Mouse (Mus musculus) MEL (cell line): ENCODE data around the gene Mrpl40. TPM values are rescaled to one million over a fixed set of nuclear protein-coding genes. Genes with fewer than 3 reads are reported as not detected.

Experiments used
- DNase-seq: peaks from one replicate; pipeline ENCODE4 v3.0.0; 2011; ENCODE audit warnings: low read depth, low spot score
- H3K27ac ChIP-seq: 2 replicates; pipeline ENCODE4 v1.5.1; 2012; ENCODE audit warnings: low read depth, mild to moderate bottlenecking, control low read depth, low read length, moderate library complexity; ENCODE audit not compliant: control insufficient read depth
- H3K27me3 ChIP-seq, 2 experiments: fragments of 150-350 bp in 1 of 2; sonication (generic) in 1 of 2; 2 replicates each; pipeline ENCODE4 v1.6.1; 2012; ENCODE audit warnings: low read length in 2 of 2, mild to moderate bottlenecking in 2 of 2, improper control_type of control experiment in 1 of 2, moderate library complexity in 1 of 2; ENCODE audit not compliant: insufficient read depth in 2 of 2, control insufficient read depth in 1 of 2
- H3K36me3 ChIP-seq, 2 experiments: 2 replicates each; pipeline ENCODE4 v1.6.1; 2012 to 2014; ENCODE audit warnings: low read length in 2 of 2, improper control_type of control experiment in 1 of 2, inconsistent platforms in 1 of 2, mild to moderate bottlenecking in 1 of 2; ENCODE audit not compliant: insufficient read depth in 2 of 2, control insufficient read depth in 1 of 2
- H3K4me1 ChIP-seq, 2 experiments: fragments of 150-350 bp in 1 of 2; sonication (generic) in 1 of 2; 2 replicates each; pipeline ENCODE4 v1.6.1; 2012; ENCODE audit warnings: low read length in 2 of 2, improper control_type of control experiment in 1 of 2, mild to moderate bottlenecking in 1 of 2; ENCODE audit not compliant: insufficient read depth in 2 of 2, control insufficient read depth in 1 of 2
- H3K4me3 ChIP-seq, 2 experiments: fragments of 150-350 bp in 1 of 2; sonication (generic) in 1 of 2; 2 replicates each; pipeline ENCODE4 v1.5.1; 2012; ENCODE audit warnings: low read depth in 2 of 2, low read length in 2 of 2, mild to moderate bottlenecking in 2 of 2, moderate library complexity in 2 of 2, control low read depth in 1 of 2, improper control_type of control experiment in 1 of 2; ENCODE audit not compliant: control insufficient read depth in 1 of 2, insufficient read depth in 1 of 2
- H3K79me2 ChIP-seq: 2 replicates; pipeline ENCODE4 v1.6.1; 2012; ENCODE audit warnings: mild to moderate bottlenecking, low read length, moderate library complexity; ENCODE audit not compliant: control insufficient read depth, poor library complexity, insufficient read depth
- H3K9ac ChIP-seq: 2 replicates; pipeline ENCODE4 v1.6.1; 2012; ENCODE audit warnings: low read depth, mild to moderate bottlenecking, control low read depth, low read length, moderate library complexity; ENCODE audit not compliant: control insufficient read depth, poor library complexity, severe bottlenecking
- H3K9me3 ChIP-seq: fragments of 150-350 bp; sonication (generic); replicated peaks from 2 replicates; pipeline ENCODE4 v1.6.1; 2012; ENCODE audit warnings: mild to moderate bottlenecking, low read length, improper control_type of control experiment, moderate library complexity; ENCODE audit not compliant: insufficient read depth
- CHD2 ChIP-seq: IDR thresholded peaks from 2 replicates; pipeline ENCODE4 v1.6.1; 2011; ENCODE audit warnings: low read length, improper control_type of control experiment
- EP300 ChIP-seq, 2 experiments: IDR thresholded peaks; 2 replicates each; pipeline ENCODE4 v1.6.1; 2011; ENCODE audit warnings: improper control_type of control experiment in 2 of 2, low read length in 2 of 2, low read depth in 1 of 2, mild to moderate bottlenecking in 1 of 2
- ETS1 ChIP-seq: IDR thresholded peaks from 2 replicates; pipeline ENCODE4 v1.6.1; 2012; ENCODE audit warnings: low read depth, mild to moderate bottlenecking, inconsistent platforms, low read length, improper control_type of control experiment, moderate library complexity
- GATA1 ChIP-seq: IDR thresholded peaks from 2 replicates; pipeline ENCODE4 v1.6.1; 2011; ENCODE audit warnings: low read depth, low read length, improper control_type of control experiment
- HCFC1 ChIP-seq: IDR thresholded peaks from 2 replicates; pipeline ENCODE4 v1.6.1; 2012; ENCODE audit warnings: low read depth, mild to moderate bottlenecking, inconsistent platforms, low read length, improper control_type of control experiment, moderate library complexity
- MYB ChIP-seq: IDR thresholded peaks from 2 replicates; pipeline ENCODE4 v1.6.1; 2011; ENCODE audit warnings: mild to moderate bottlenecking, low read depth, low read length, improper control_type of control experiment
- POLR2AphosphoS5 ChIP-seq: IDR thresholded peaks from 2 replicates; pipeline ENCODE4 v1.6.1; 2012; ENCODE audit warnings: low read depth, borderline replicate concordance, mild to moderate bottlenecking, inconsistent platforms, low read length, moderate library complexity, mixed read lengths
- RAD21 ChIP-seq: IDR thresholded peaks from 2 replicates; pipeline ENCODE4 v1.6.1; 2011; ENCODE audit warnings: mild to moderate bottlenecking, low read depth, low read length, improper control_type of control experiment
- RCOR1 ChIP-seq: IDR thresholded peaks from 2 replicates; pipeline ENCODE4 v1.6.1; 2012; ENCODE audit warnings: low read depth, mild to moderate bottlenecking, inconsistent platforms, low read length, improper control_type of control experiment
- SIN3A ChIP-seq: IDR thresholded peaks from 2 replicates; pipeline ENCODE4 v1.6.1; 2012; ENCODE audit warnings: low read length, improper control_type of control experiment, inconsistent platforms
- TAL1 ChIP-seq: IDR thresholded peaks from 2 replicates; pipeline ENCODE4 v1.6.1; 2012; ENCODE audit warnings: mild to moderate bottlenecking, inconsistent platforms, low read length, moderate library complexity, mixed read lengths
- TCF12 ChIP-seq: IDR thresholded peaks from 2 replicates; pipeline ENCODE4 v1.6.1; 2014; ENCODE audit warnings: low read depth, mild to moderate bottlenecking, inconsistent platforms, low read length, improper control_type of control experiment, moderate library complexity
- UBTF ChIP-seq: IDR thresholded peaks from 2 replicates; pipeline ENCODE4 v1.6.1; 2012; ENCODE audit warnings: low read depth, mild to moderate bottlenecking, inconsistent platforms, low read length, improper control_type of control experiment, moderate library complexity, borderline replicate concordance; ENCODE audit not compliant: insufficient read depth
- USF1 ChIP-seq: IDR thresholded peaks from 2 replicates; pipeline ENCODE4 v1.6.1; 2014; ENCODE audit warnings: low read depth, mild to moderate bottlenecking, inconsistent platforms, low read length, improper control_type of control experiment, moderate library complexity
- polyA plus RNA-seq, 2 experiments: library from polyadenylated mRNA; stranded (reverse) in 1 of 2; unstranded in 1 of 2; fragments of >175 nt in 1 of 2; fragments of >200 nt in 1 of 2; gene quantifications; 2 replicates each; pipeline versions ENCODE4 v1.2.1 to v1.2.4; 2012; ENCODE audit warnings: low replicate concordance in 2 of 2, low read depth in 1 of 2; ENCODE audit not compliant: insufficient read length in 2 of 2, insufficient read depth in 1 of 2, missing spikeins in 1 of 2
- total RNA-seq: library from RNA; depleted of rRNA; stranded (reverse); fragments of 300-350 nt; gene quantifications from 2 replicates; pipeline ENCODE4 v1.2.3, GENCODE M21; 2012; rRNA removed

The Mrpl40 gene
- total and polyA plus RNA-seq, 3 experiments, result 78.7 to 84.6 TPM; not detected in 1

DNA sequence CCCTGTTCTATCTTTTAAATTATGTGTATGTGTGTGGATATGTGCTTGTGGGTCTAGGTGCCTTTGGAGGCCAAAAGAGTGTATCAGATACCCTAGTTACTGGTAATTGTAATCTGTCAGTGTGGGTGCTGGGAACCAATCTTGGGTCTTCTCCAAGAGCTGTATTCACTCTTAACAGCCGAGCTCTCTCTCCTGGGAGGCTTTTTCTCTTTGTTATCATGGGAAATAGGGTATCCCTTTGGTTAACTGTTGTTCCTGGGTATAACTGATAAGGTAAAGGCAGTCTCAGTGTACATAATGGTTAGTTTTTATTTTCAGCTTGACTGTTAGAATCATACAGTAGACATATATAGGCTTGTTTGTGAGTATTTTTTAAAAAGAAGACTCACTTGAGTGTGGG is 54.3 kb downstream of the Mrpl40 start:
- peak; percentile 87 for DNase-seq
- Histone ChIP-seq H3K4me3 (no peak overlapping the region), H3K9me3 (no peaks in the 10 kb centered on the region), H3K9ac (no peak overlapping the region), H3K36me3 (peaks cover 23 to 45% of the 10 kb centered on the region in 2 experiments), H3K79me2 (no peaks in the 10 kb centered on the region), H3K4me1 (peaks cover 17 to 26% of the 10 kb centered on the region in 2 experiments), H3K27ac (peak overlapping the region; percentile 77), H3K27me3 (no peaks in the 10 kb centered on the region)
- TF ChIP-seq POLR2AphosphoS5, result no peak
- TF ChIP-seq GATA1, result peak; percentile 95
- TF ChIP-seq CHD2, result peak; percentile 13; the same call in 1 of the 2 replicates
- peak; percentile 82 for TF ChIP-seq ETS1
- TF ChIP-seq USF1, result 0 out of 2 replicates have a peak, but pooled peaks have one; percentile 73
- TF ChIP-seq TCF12, result peak; percentile 96
- no peak for TF ChIP-seq RAD21
- peak; percentile 95 to 97 for TF ChIP-seq EP300 (IDR thresholded peaks at IDR 0.05; ENCODE audit: low read depth in 1 of 2, low read length in 2 of 2)
- TF ChIP-seq TAL1, result peak; percentile 87
- 0 out of 2 replicates have a peak, but pooled peaks have one; percentile 21 for TF ChIP-seq HCFC1
- TF ChIP-seq SIN3A, result peak; percentile 76
- no peak for TF ChIP-seq UBTF
- peak; percentile 79 for TF ChIP-seq MYB
- peak; percentile 86 for TF ChIP-seq RCOR1

Other genes with a start within 250 kb of the Mrpl40 start
- 7.4 and 8.3 TPM in 2 replicates for gene Sept5, start 246.9 kb downstream of the Mrpl40 start, total RNA-seq
- gene Sept5, start 246.9 kb downstream of the Mrpl40 start, polyA plus RNA-seq, result 10 to 100 TPM in 1 of 2 experiments, not detected in 1; 29.3 TPM
- not detected in 2 replicates for gene Cldn5, start 100.0 kb downstream of the Mrpl40 start, total RNA-seq
- not detected for gene Cldn5, start 100.0 kb downstream of the Mrpl40 start, polyA plus RNA-seq
- gene Ufd1, start 65.1 kb downstream of the Mrpl40 start, total RNA-seq, result 37.3 and 41.9 TPM in 2 replicates
- gene Ufd1, start 65.1 kb downstream of the Mrpl40 start, polyA plus RNA-seq, result 10 to 100 TPM in 1 of 2 experiments, not detected in 1; 67.8 TPM
- 81.1 and 90.2 TPM in 2 replicates for gene Cdc45, start 64.9 kb downstream of the Mrpl40 start, total RNA-seq
- gene Cdc45, start 64.9 kb downstream of the Mrpl40 start, polyA plus RNA-seq, result 10 to 100 TPM in 1 of 2 experiments, not detected in 1; 87.4 TPM
- gene 2510002D24Rik, start 40.3 kb downstream of the Mrpl40 start, total RNA-seq, result 19.9 and 25.3 TPM in 2 replicates
- 10 to 100 TPM in 1 of 2 experiments, not detected in 1; 33.0 TPM for gene 2510002D24Rik, start 40.3 kb downstream of the Mrpl40 start, polyA plus RNA-seq
- gene Gm28539, start 40.3 kb downstream of the Mrpl40 start, total RNA-seq, result 1.3 and 2.9 TPM in 2 replicates
- 10 to 100 TPM in 1 of 2 experiments, not detected in 1; 13.9 TPM for gene Gm28539, start 40.3 kb downstream of the Mrpl40 start, polyA plus RNA-seq
- 40.9 and 50.5 TPM in 2 replicates for gene Hira, start 175 bp upstream of the Mrpl40 start, total RNA-seq
- gene Hira, start 175 bp upstream of the Mrpl40 start, polyA plus RNA-seq, result 100 to 1,000 TPM in 1 of 2 experiments, not detected in 1; 203 TPM